Mouse (Mus musculus): ENCODE results near the gene Gm10273. TPM values are rescaled to one million over a fixed set of nuclear protein-coding genes. Genes with fewer than 3 reads are reported as not detected.

Gm10273 gene
- polyA plus RNA-seq, 1 experiment from 2014 or later: 3.5 TPM

DNA sequence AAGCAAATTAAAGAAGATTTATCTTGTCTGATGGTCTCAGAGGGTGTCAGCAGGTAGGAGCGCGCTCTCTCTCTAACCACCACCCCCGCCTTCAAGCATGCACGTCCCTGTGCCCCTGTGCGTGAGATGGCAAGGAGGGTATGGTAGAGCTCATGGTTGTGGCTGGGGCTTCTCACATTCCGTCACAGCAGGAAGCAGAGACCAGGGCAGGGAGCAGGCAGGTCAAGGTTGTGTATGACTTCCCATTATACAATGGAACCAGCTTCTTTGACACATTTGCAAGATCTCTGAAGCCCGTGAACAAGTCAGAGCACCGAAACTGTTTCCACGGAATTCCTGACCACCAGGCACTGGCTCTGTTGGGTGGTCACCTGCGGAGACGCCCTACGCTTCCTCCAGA, 14.8 kb downstream of the Gm10273 start:
- ATAC-seq: no peak
- WGBS: 60% methylated on average over 12 of the region's 12 CpGs
- Histone ChIP-seq H3K4me1 (replicated peaks) (no peaks in the 10 kb centered on the region), H3K4me3 (replicated peaks) (no peak overlapping the region), H3K36me3 (no peaks in the 10 kb centered on the region), H3K9ac (no peak overlapping the region), H3K27me3 (replicated peaks) (no peaks in the 10 kb centered on the region), H3K4me2 (replicated peaks) (no peak overlapping the region), H3K9me3 (no peaks in the 10 kb centered on the region), H3K27ac (no peak overlapping the region)

DNA sequence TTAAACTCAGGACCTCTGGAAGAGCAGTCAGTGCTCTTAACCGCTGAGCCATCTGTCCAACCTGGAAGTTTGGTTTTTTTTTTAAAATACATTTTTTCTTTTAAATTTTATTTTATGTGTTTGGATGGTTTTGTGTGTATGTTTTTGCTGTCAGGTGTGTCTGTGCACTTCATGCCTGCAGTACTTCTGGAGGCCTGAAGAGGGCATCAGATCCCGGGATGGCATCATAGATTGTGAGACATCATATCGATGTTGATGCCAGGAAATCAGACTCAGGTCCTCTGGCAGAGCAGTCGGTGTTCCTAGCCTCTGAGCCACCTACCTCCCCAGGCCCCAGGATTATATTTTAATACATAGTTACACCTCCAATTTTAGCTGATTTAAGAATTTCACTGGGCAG, 18.3 kb downstream of the Gm10273 start:
- WGBS: 95% methylated on average over 4 of the region's 4 CpGs

GRCm38 (mm10) chr10:59416623-59417022, 21.2 kb downstream of the Gm10273 start:
- Histone ChIP-seq H3K27ac (no peak overlapping the region), H3K9me3 (no peaks in the 10 kb centered on the region), H3K4me3 (replicated peaks) (no peak overlapping the region), H3K27me3 (replicated peaks) (no peaks in the 10 kb centered on the region), H3K4me2 (replicated peaks) (no peak overlapping the region), H3K9ac (no peak overlapping the region), H3K36me3 (no peaks in the 10 kb centered on the region), H3K4me1 (replicated peaks) (no peaks in the 10 kb centered on the region)
- WGBS: 82% methylated on average over 3 of the region's 3 CpGs
- ATAC-seq: no peak

More for the DNA sequence above, 18.3 kb downstream of the Gm10273 start:
- no peaks in the 10 kb centered on the region for H3K9me3 ChIP-seq
- H3K4me1 ChIP-seq (replicated peaks): no peaks in the 10 kb centered on the region
- no peaks in the 10 kb centered on the region for H3K27me3 ChIP-seq (replicated peaks)
- no peak overlapping the region for H3K27ac ChIP-seq
- no peak overlapping the region for H3K4me2 ChIP-seq (replicated peaks)
- H3K9ac ChIP-seq: no peak overlapping the region
- ATAC-seq: no peak
- no peaks in the 10 kb centered on the region for H3K36me3 ChIP-seq
- H3K4me3 ChIP-seq (replicated peaks): no peak overlapping the region

- no peak overlapping the region for H3K9ac ChIP-seq
- no peaks in the 10 kb centered on the region for H3K9me3 ChIP-seq
- no peaks in the 10 kb centered on the region for H3K36me3 ChIP-seq
- 0 out of 2 replicates have a peak, but pooled peaks cover 2% of the 10 kb centered on the region for H3K4me1 ChIP-seq (replicated peaks)
- H3K27me3 ChIP-seq (replicated peaks): no peaks in the 10 kb centered on the region
- no peak overlapping the region for H3K4me3 ChIP-seq (replicated peaks)
- H3K4me2 ChIP-seq (replicated peaks): no peak overlapping the region
- WGBS: 80% methylated on average over 4 of the region's 4 CpGs
- no peak overlapping the region for H3K27ac ChIP-seq
- ATAC-seq: no peak
Observed at GRCm38 (mm10) chr10:59419516-59419915, 24.1 kb downstream of the Gm10273 start.

DNA sequence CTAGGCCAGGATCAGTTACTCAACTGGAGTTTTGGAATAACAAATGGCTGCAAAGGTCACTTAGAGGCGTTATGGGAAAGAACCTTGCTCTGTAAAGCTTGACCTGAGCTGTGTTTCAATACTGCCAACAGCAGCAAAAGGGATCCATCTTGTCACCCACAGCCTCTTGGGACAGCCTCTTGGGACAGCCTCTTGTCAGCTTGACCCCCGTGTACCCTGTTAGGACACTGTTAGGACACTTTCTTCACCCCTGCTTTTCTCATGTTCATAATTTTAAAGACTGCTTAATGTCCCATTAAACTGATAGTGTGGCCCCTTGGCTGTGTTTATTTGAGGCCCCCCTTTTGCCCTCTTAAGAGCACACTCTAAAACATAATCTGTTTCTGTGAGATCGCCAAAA, 29.0 kb downstream of the Gm10273 start:
- Histone ChIP-seq H3K9me3 (no peaks in the 10 kb centered on the region), H3K9ac (no peak overlapping the region), H3K27ac (no peak overlapping the region), H3K4me2 (replicated peaks) (no peak overlapping the region), H3K36me3 (no peaks in the 10 kb centered on the region), H3K27me3 (replicated peaks) (no peaks in the 10 kb centered on the region), H3K4me3 (replicated peaks) (no peak overlapping the region), H3K4me1 (replicated peaks) (0 out of 2 replicates have a peak, but pooled peaks cover 3% of the 10 kb centered on the region)
- no peak for ATAC-seq
- WGBS: 56% methylated on average over 3 of the region's 3 CpGs

DNA sequence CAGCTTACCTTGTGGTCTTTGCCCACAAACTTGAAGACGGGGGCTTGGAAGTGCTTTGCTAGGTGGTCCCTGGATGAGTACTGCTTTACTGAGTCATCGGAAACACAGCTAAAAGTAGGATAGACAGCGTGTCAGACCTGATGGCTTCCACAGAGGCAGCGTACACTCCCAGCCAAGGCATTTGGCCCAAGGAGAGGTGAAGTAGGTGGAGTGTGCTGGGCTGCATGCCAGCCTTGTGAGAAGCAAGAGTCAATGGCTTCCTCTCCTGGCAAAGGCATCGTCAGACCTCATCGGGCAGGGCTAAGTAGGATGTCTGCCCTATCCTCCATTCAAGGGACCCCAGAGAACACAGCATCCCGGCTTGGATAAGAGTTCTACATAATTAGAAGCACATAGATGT, 29.9 kb downstream of the Gm10273 start:
- no peaks in the 10 kb centered on the region for H3K9me3 ChIP-seq
- H3K4me3 ChIP-seq (replicated peaks): no peak overlapping the region
- peaks cover 10% of the 10 kb centered on the region; the same call in 1 of the 2 replicates for H3K4me1 ChIP-seq (replicated peaks)
- no peaks in the 10 kb centered on the region for H3K27me3 ChIP-seq (replicated peaks)
- H3K27ac ChIP-seq: no peak overlapping the region
- no peak for ATAC-seq
- no peak overlapping the region for H3K9ac ChIP-seq
- H3K4me2 ChIP-seq (replicated peaks): no peak overlapping the region
- WGBS: 82% methylated on average over 7 of the region's 7 CpGs
- no peaks in the 10 kb centered on the region for H3K36me3 ChIP-seq

DNA sequence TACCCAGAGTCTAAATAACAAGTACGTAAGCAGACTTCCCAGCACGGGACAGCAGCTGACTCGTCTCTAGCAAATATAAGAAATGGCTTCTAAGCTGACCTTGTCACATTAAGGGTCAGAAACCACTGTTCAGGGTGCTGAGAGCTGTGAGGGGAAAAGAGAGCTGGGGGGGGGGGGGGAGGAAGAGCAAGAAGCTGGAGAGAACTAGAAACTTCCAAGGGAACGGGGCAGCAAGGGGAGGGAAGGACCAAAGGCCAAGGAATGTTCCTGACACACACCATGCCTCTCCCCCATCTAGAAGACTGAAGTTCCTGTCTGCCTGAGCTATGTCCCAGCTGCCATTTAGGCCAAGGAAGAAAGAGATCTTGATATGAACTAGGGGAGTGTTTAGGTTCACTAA, 30.9 kb downstream of the Gm10273 start:
- H3K4me2 ChIP-seq (replicated peaks): no peak overlapping the region
- H3K9me3 ChIP-seq: no peaks in the 10 kb centered on the region
- H3K27me3 ChIP-seq (replicated peaks): no peaks in the 10 kb centered on the region
- 59% methylated on average over 4 of the region's 4 CpGs for WGBS
- H3K4me3 ChIP-seq (replicated peaks): no peak overlapping the region
- H3K4me1 ChIP-seq (replicated peaks): peaks cover 10% of the 10 kb centered on the region; the same call in 1 of the 2 replicates
- no peak for ATAC-seq
- no peaks in the 10 kb centered on the region for H3K36me3 ChIP-seq
- H3K9ac ChIP-seq: no peak overlapping the region
- no peak overlapping the region for H3K27ac ChIP-seq

DNA sequence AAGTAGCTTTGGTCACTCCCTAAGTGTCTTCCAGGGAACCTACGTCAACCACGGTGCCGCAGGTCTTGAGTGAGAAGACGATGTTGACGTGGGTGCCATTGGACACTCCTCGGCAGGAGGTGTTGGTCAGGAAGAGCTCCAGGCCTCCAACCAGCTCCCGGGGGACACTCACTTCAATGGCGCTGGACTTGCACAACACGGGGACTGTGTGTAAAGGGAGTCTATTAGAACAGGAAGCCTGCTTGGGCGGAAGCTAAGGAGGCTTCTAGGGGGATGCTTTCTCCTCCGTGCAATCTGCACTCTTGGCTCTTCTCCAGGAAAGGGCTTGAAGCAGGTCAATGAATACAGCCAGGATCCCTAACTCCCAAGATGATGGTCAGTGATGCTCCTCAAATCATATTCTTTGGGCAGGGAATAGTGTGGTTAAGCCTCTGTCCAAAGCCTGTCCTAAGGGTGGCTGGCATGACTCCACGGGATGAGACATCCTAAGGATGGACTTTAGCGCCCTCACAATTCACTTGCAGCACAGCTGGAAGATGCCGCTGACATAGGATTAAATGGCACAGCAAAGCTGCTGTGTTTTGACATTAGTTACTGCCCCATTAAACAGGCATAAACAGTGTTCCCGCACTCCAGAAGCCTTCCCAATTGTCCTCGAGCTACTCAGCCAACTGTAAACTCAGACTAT, 34.2 kb downstream of the Gm10273 start:
- H3K4me1 ChIP-seq (replicated peaks): peaks cover 8% of the 10 kb centered on the region; the same call in 1 of the 2 replicates
- no peak overlapping the region for H3K4me3 ChIP-seq (replicated peaks)
- H3K27me3 ChIP-seq (replicated peaks): no peaks in the 10 kb centered on the region
- H3K9me3 ChIP-seq: no peaks in the 10 kb centered on the region
- no peaks in the 10 kb centered on the region for H3K36me3 ChIP-seq
- no peak overlapping the region for H3K9ac ChIP-seq
- WGBS: 69% methylated on average over 16 of the region's 16 CpGs
- no peak overlapping the region for H3K4me2 ChIP-seq (replicated peaks)
- ATAC-seq: no peak
- no peak overlapping the region for H3K27ac ChIP-seq

GRCm38 (mm10) chr10:59430701-59431218, 35.3 kb downstream of the Gm10273 start:
- Histone ChIP-seq H3K4me1 (replicated peaks) (peaks cover 8% of the 10 kb centered on the region; the same call in 1 of the 2 replicates), H3K9me3 (no peaks in the 10 kb centered on the region), H3K27me3 (replicated peaks) (no peaks in the 10 kb centered on the region), H3K27ac (no peak overlapping the region), H3K4me3 (replicated peaks) (no peak overlapping the region), H3K9ac (no peak overlapping the region), H3K4me2 (replicated peaks) (no peak overlapping the region), H3K36me3 (no peaks in the 10 kb centered on the region)
- 42% methylated on average over 6 of the region's 6 CpGs for WGBS
- ATAC-seq: peak; percentile 84

- ATAC-seq: no peak
- Histone ChIP-seq H3K27me3 (replicated peaks) (no peaks in the 10 kb centered on the region), H3K4me2 (replicated peaks) (no peak overlapping the region), H3K9ac (no peak overlapping the region), H3K27ac (no peak overlapping the region), H3K9me3 (no peaks in the 10 kb centered on the region), H3K36me3 (no peaks in the 10 kb centered on the region), H3K4me3 (replicated peaks) (no peak overlapping the region), H3K4me1 (replicated peaks) (no peaks in the 10 kb centered on the region)
- 94% methylated on average over 18 of the region's 18 CpGs for WGBS
Observed at GRCm38 (mm10) chr10:59435746-59436145, 40.3 kb downstream of the Gm10273 start.

DNA sequence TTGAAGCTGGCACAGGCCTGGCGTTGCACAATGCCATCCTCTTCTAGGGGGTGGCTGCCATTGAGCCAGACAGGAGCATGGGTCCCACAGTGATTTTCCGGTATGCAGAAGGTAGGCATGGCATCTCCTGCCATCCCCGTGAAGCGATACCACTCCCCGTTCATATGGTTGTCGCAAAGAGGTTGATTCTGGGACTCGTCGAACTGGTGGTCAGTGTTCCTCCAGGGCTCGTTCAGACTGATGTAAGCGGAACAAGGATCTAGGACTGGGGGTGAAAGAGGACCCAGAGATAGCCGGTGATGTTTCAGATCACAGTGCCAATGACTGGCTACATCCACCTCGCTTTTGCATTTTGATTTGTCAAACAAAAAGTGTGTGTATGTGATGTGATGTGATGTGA, 43.2 kb downstream of the Gm10273 start:
- Histone ChIP-seq H3K4me3 (replicated peaks) (no peak overlapping the region), H3K9ac (no peak overlapping the region), H3K4me2 (replicated peaks) (no peak overlapping the region), H3K4me1 (replicated peaks) (0 out of 2 replicates have a peak, but pooled peaks cover 5% of the 10 kb centered on the region), H3K36me3 (no peaks in the 10 kb centered on the region), H3K27me3 (replicated peaks) (no peaks in the 10 kb centered on the region), H3K27ac (no peak overlapping the region), H3K9me3 (no peaks in the 10 kb centered on the region)
- 93% methylated on average over 12 of the region's 12 CpGs for WGBS
- ATAC-seq: no peak

- WGBS: 45% methylated on average over 5 of the region's 5 CpGs
- H3K27ac ChIP-seq: no peak overlapping the region; the same call in 1 of the 2 replicates
Observed at GRCm38 (mm10) chr10:59439508-59439931, 44.1 kb downstream of the Gm10273 start.

DNA sequence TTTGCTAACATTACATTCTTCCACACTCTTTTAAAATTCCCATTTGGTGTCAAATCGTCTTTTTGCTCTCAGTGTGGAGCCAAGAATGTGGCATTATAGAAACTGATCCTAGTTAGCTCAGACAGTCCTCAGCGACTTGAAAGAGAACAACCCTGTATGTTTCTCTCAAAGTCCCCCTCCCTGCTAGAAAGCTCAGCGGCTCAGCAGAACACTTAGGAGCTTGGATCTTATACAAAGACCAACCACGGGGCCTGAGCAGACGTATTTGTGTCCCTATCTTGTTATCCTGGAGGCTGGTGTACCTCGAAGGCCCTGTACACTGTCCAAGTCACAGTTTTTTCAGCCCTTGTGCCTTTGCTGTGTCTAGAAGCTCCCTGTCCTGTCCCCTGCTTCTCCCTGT, 44.7 kb downstream of the Gm10273 start:
- 57% methylated on average over 6 of the region's 6 CpGs for WGBS
- no peaks in the 10 kb centered on the region for H3K9me3 ChIP-seq

More at GRCm38 (mm10) chr10:59439508-59439931, 44.1 kb downstream of the Gm10273 start:
- Histone ChIP-seq H3K27me3 (replicated peaks) (no peaks in the 10 kb centered on the region), H3K9me3 (no peaks in the 10 kb centered on the region), H3K4me1 (replicated peaks) (0 out of 2 replicates have a peak, but pooled peaks cover 5% of the 10 kb centered on the region), H3K36me3 (no peaks in the 10 kb centered on the region), H3K9ac (no peak overlapping the region), H3K4me3 (replicated peaks) (no peak overlapping the region), H3K4me2 (replicated peaks) (no peak overlapping the region)
- ATAC-seq: no peak

More for the DNA sequence above, 44.7 kb downstream of the Gm10273 start:
- Histone ChIP-seq H3K4me2 (replicated peaks) (no peak overlapping the region), H3K4me1 (replicated peaks) (0 out of 2 replicates have a peak, but pooled peaks cover 5% of the 10 kb centered on the region), H3K36me3 (no peaks in the 10 kb centered on the region), H3K4me3 (replicated peaks) (no peak overlapping the region), H3K27ac (no peak overlapping the region), H3K9ac (no peak overlapping the region), H3K27me3 (replicated peaks) (no peaks in the 10 kb centered on the region)
- no peak for ATAC-seq
